Mouse (Mus musculus): ENCODE data around the gene Gpr4. TPM values are rescaled to one million over a fixed set of nuclear protein-coding genes. Genes with fewer than 3 reads are reported as not detected.

Gene Gpr4
- polyA plus RNA-seq, 1 experiment: 3.3 TPM

DNA sequence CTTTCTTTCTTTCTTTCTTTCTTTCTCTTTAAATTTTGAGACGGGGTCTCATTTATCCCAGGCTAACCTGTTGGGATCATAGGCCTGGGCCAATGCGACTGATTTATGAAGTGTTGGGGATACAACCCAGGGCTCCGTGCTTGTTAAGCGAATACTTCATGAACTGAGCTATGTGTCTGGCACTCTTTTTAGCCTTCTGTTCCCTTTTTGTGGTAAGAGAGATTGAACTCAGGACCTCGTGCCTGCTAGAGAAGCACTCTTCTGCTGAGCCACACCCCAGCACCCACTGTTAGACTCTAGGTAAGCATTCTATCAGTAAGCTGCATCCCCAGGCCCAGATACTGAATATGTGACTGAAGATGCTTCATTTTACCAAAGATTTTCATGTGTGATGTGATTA lies 5.2 kb downstream of the Gpr4 start:
- no peaks in the 10 kb centered on the region for H3K27me3 ChIP-seq (ENCODE audit: control insufficient read depth, insufficient read depth, low read length, poor library complexity, severe bottlenecking)
- TF ChIP-seq CTCF (IDR thresholded peaks at IDR 0.05; ENCODE audit: low read depth, low read length) (no peak), EP300 (IDR thresholded peaks at IDR 0.05; ENCODE audit: insufficient read depth, low read depth, low read length) (no peak), POLR2A (IDR thresholded peaks at IDR 0.05; ENCODE audit: insufficient read depth, low read length) (no peak)
- H3K4me1 ChIP-seq (ENCODE audit: control insufficient read depth, insufficient read depth, low read length): peaks cover 2% of the 10 kb centered on the region
- H3K36me3 ChIP-seq (ENCODE audit: control insufficient read depth, insufficient read depth, low read length, poor library complexity, severe bottlenecking): no peaks in the 10 kb centered on the region
- H3K9ac ChIP-seq (ENCODE audit: low read depth, poor library complexity, severe bottlenecking): no peak overlapping the region
- H3K4me3 ChIP-seq (ENCODE audit: low read depth, low read length): no peak overlapping the region
- no peak overlapping the region for H3K27ac ChIP-seq (ENCODE audit: insufficient read depth, low read length)
- no peaks in the 10 kb centered on the region for H3K9me3 ChIP-seq (replicated peaks; ENCODE audit: control insufficient read depth, insufficient read depth, low read length, poor library complexity, severe bottlenecking)

DNA sequence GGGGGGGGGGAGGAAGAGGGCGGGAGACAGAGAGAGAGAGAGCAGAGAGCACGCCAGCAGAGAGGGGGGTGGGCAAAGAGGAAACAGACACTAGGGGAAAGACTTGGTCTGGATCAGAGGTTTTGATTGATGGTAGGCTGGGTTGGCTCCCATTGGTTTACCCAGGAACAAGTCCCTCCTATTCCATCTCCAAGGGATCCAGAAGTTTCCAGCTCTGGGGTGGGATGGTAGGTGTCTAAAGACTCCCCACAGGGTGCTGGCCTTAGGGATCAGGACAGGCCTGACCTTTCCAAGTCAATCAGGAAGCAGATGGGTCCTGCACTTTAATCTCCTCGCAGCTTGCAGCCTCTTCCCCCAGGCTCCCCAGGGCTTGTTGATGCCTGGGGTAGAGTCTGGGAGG lies 5.6 kb downstream of the Gpr4 start:
- H3K4me3 ChIP-seq (ENCODE audit: low read depth, low read length): no peak overlapping the region
- no peak for TF ChIP-seq EP300 (IDR thresholded peaks at IDR 0.05; ENCODE audit: insufficient read depth, low read depth, low read length)
- TF ChIP-seq CTCF (IDR thresholded peaks at IDR 0.05; ENCODE audit: low read depth, low read length): no peak
- TF ChIP-seq POLR2A (IDR thresholded peaks at IDR 0.05; ENCODE audit: insufficient read depth, low read length): no peak
- H3K9me3 ChIP-seq (replicated peaks; ENCODE audit: control insufficient read depth, insufficient read depth, low read length, poor library complexity, severe bottlenecking): no peaks in the 10 kb centered on the region
- H3K9ac ChIP-seq (ENCODE audit: low read depth, poor library complexity, severe bottlenecking): no peak overlapping the region
- peaks cover 2% of the 10 kb centered on the region for H3K4me1 ChIP-seq (ENCODE audit: control insufficient read depth, insufficient read depth, low read length)
- no peak overlapping the region for H3K27ac ChIP-seq (ENCODE audit: insufficient read depth, low read length)
- no peaks in the 10 kb centered on the region for H3K36me3 ChIP-seq (ENCODE audit: control insufficient read depth, insufficient read depth, low read length, poor library complexity, severe bottlenecking)
- no peaks in the 10 kb centered on the region for H3K27me3 ChIP-seq (ENCODE audit: control insufficient read depth, insufficient read depth, low read length, poor library complexity, severe bottlenecking)

DNA sequence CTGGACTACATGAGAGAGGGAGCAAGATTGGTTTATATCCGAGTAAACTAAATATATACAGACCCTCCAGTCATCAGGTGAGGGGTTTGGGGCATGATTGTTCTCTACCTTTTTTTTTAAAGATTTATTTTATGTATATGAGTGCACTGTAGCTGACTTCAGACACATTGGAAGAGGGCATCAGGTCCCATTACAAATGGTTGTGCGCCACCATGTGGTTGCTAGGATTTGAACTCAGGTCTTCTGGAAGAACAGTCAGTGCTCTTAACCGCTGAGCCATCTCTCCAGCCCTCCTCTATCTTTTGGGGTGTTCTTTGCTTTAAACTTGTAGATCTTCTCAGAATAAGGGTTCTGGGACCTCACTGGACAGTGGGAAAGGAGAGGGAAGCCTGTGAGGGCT lies 7.7 kb downstream of the Gpr4 start:
- no peak for TF ChIP-seq CTCF (IDR thresholded peaks at IDR 0.05; ENCODE audit: low read depth, low read length)
- TF ChIP-seq POLR2A (IDR thresholded peaks at IDR 0.05; ENCODE audit: insufficient read depth, low read length): no peak
- no peak for TF ChIP-seq EP300 (IDR thresholded peaks at IDR 0.05; ENCODE audit: insufficient read depth, low read depth, low read length)
- Histone ChIP-seq H3K4me1 (ENCODE audit: control insufficient read depth, insufficient read depth, low read length) (no peaks in the 10 kb centered on the region), H3K36me3 (ENCODE audit: control insufficient read depth, insufficient read depth, low read length, poor library complexity, severe bottlenecking) (no peaks in the 10 kb centered on the region), H3K27ac (ENCODE audit: insufficient read depth, low read length) (no peak overlapping the region), H3K4me3 (ENCODE audit: low read depth, low read length) (no peak overlapping the region), H3K9ac (ENCODE audit: low read depth, poor library complexity, severe bottlenecking) (no peak overlapping the region), H3K9me3 (replicated peaks; ENCODE audit: control insufficient read depth, insufficient read depth, low read length, poor library complexity, severe bottlenecking) (no peaks in the 10 kb centered on the region), H3K27me3 (ENCODE audit: control insufficient read depth, insufficient read depth, low read length, poor library complexity, severe bottlenecking) (no peaks in the 10 kb centered on the region)

DNA sequence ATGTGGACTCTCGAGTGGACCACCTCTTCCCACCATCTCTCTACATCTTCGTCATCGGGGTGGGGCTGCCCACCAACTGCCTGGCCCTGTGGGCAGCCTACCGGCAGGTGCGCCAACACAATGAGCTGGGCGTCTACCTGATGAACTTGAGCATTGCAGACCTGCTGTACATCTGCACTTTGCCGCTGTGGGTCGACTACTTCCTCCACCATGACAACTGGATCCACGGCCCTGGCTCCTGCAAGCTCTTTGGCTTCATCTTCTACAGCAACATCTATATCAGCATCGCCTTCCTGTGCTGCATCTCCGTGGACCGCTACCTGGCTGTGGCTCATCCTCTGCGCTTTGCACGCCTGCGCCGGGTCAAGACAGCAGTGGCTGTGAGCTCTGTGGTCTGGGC lies 9.9 kb downstream of the Gpr4 start:
- TF ChIP-seq EP300 (IDR thresholded peaks at IDR 0.05; ENCODE audit: insufficient read depth, low read depth, low read length) (no peak), POLR2A (IDR thresholded peaks at IDR 0.05; ENCODE audit: insufficient read depth, low read length) (no peak)

DNA sequence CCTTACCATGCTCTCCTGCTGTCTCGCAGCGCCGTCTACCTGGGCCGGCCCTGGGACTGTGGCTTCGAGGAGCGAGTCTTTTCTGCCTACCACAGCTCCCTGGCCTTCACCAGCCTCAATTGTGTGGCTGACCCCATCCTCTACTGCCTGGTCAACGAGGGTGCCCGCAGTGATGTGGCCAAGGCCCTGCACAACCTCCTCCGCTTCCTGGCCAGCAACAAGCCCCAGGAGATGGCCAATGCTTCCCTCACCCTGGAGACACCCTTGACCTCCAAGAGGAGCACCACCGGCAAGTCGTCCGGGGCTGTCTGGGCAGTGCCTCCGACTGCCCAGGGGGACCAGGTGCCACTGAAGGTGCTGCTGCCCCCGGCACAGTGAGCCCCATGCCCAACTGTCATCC lies 10.5 kb downstream of the Gpr4 start:
- no peaks in the 10 kb centered on the region for H3K4me1 ChIP-seq (ENCODE audit: control insufficient read depth, insufficient read depth, low read length)
- no peak overlapping the region for H3K9ac ChIP-seq (ENCODE audit: low read depth, poor library complexity, severe bottlenecking)
- no peak for TF ChIP-seq POLR2A (IDR thresholded peaks at IDR 0.05; ENCODE audit: insufficient read depth, low read length)
- TF ChIP-seq EP300 (IDR thresholded peaks at IDR 0.05; ENCODE audit: insufficient read depth, low read depth, low read length): no peak
- TF ChIP-seq CTCF (IDR thresholded peaks at IDR 0.05; ENCODE audit: low read depth, low read length): no peak
- no peaks in the 10 kb centered on the region for H3K36me3 ChIP-seq (ENCODE audit: control insufficient read depth, insufficient read depth, low read length, poor library complexity, severe bottlenecking)
- no peaks in the 10 kb centered on the region for H3K27me3 ChIP-seq (ENCODE audit: control insufficient read depth, insufficient read depth, low read length, poor library complexity, severe bottlenecking)
- no peaks in the 10 kb centered on the region for H3K9me3 ChIP-seq (replicated peaks; ENCODE audit: control insufficient read depth, insufficient read depth, low read length, poor library complexity, severe bottlenecking)
- H3K27ac ChIP-seq (ENCODE audit: insufficient read depth, low read length): no peak overlapping the region
- H3K4me3 ChIP-seq (ENCODE audit: low read depth, low read length): peak overlapping the region; percentile 21; the same call in 1 of the 2 replicates

More for the DNA sequence above, 9.9 kb downstream of the Gpr4 start:
- Histone ChIP-seq H3K9ac (ENCODE audit: low read depth, poor library complexity, severe bottlenecking) (no peak overlapping the region), H3K27me3 (ENCODE audit: control insufficient read depth, insufficient read depth, low read length, poor library complexity, severe bottlenecking) (no peaks in the 10 kb centered on the region), H3K36me3 (ENCODE audit: control insufficient read depth, insufficient read depth, low read length, poor library complexity, severe bottlenecking) (no peaks in the 10 kb centered on the region), H3K4me3 (ENCODE audit: low read depth, low read length) (peak overlapping the region; percentile 21), H3K9me3 (replicated peaks; ENCODE audit: control insufficient read depth, insufficient read depth, low read length, poor library complexity, severe bottlenecking) (no peaks in the 10 kb centered on the region), H3K4me1 (ENCODE audit: control insufficient read depth, insufficient read depth, low read length) (no peaks in the 10 kb centered on the region), H3K27ac (ENCODE audit: insufficient read depth, low read length) (no peak overlapping the region)

DNA sequence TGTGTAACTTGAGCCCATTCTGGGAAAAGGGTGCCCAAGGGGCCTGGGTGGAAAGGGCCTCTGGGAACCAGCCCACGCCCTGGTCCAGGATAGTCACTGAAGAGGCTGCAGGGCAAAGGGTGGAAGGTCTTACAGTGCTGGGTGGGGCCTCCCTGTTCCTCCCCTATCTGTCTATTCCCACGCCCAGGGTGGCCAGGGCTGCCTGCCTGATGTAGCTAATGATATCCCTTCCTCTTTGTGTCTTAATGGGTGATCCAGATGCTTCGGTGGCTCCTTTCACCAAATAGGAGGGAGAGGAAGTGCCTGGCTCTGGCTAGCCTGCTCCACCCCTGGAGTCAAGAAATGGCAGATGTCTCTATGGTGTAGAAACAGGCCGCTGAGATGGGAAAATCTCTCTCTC lies 12.6 kb downstream of the Gpr4 start:
- TF ChIP-seq POLR2A (IDR thresholded peaks at IDR 0.05; ENCODE audit: insufficient read depth, low read length) (no peak), CTCF (IDR thresholded peaks at IDR 0.05; ENCODE audit: low read depth, low read length) (no peak), EP300 (IDR thresholded peaks at IDR 0.05; ENCODE audit: insufficient read depth, low read depth, low read length) (no peak)
- Histone ChIP-seq H3K9me3 (replicated peaks; ENCODE audit: control insufficient read depth, insufficient read depth, low read length, poor library complexity, severe bottlenecking) (no peaks in the 10 kb centered on the region), H3K4me3 (ENCODE audit: low read depth, low read length) (no peak overlapping the region), H3K27ac (ENCODE audit: insufficient read depth, low read length) (no peak overlapping the region), H3K9ac (ENCODE audit: low read depth, poor library complexity, severe bottlenecking) (no peak overlapping the region), H3K27me3 (ENCODE audit: control insufficient read depth, insufficient read depth, low read length, poor library complexity, severe bottlenecking) (no peaks in the 10 kb centered on the region), H3K4me1 (ENCODE audit: control insufficient read depth, insufficient read depth, low read length) (no peaks in the 10 kb centered on the region), H3K36me3 (ENCODE audit: control insufficient read depth, insufficient read depth, low read length, poor library complexity, severe bottlenecking) (no peaks in the 10 kb centered on the region)

Data from ES-Bruce4 (cell line).